Mouse (Mus musculus) erythroblast, adult 5-6 weeks (primary cell): ENCODE data around the gene 4930432M17Rik. TPM values are rescaled to one million over a fixed set of nuclear protein-coding genes. Genes with fewer than 3 reads are reported as not detected.

Experiments
- ATAC-seq: replicated peaks from 2 replicates; pipeline ENCODE4 v1.8.0; 2016; ENCODE audit warnings: moderate number of reproducible peaks, mild to moderate bottlenecking, moderate TSS enrichment, inconsistent platforms; ENCODE audit not compliant: poor library complexity, low FRiP score, severe bottlenecking
- total RNA-seq, 2 experiments: library from RNA; stranded (forward) in 1 of 2; stranded (reverse) in 1 of 2; fragments of 150-400 nt in 1 of 2; fragments of 200-764, 138-1000 nt in 1 of 2; gene quantifications; 2 replicates each; pipeline versions ENCODE4 v1.2.3 to v1.2.4; 2015 to 2017; ENCODE audit warnings: low replicate concordance in 2 of 2

Gene 4930432M17Rik
- total RNA-seq, 2 experiments from 2014 or later = not detected

DNA sequence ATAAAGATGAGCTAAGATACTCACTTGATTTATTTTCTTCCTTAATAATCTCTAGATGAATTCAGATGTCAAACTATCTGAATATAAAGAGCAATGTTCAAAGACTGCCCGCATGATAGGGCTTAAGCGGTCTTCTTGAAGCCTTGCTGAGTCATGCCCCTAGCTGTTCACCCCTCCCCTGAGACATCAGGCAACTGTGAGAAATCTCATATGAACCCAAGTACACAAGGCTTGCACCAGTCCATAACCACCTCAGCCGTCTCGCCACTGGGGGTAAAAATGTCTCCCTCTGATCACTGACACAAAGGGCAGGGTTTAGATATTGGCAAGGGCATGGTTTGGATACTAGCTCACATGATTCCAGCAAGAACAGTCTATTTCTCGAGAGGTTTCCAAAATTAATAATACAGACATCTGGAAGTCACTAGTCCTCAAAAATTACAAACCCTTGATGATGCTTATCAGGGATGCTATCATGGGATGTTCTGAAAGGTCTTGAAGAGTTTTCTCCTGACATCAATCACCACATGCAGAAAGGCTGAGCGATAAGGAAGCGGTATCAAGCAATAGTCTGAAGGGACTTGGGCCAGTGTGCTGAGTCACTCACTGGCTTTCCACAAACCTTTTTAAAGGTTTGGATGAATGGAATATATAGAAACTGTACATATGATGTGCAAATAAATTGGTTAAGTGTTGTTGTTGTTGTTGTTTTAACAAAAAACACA lies 32.8 kb downstream of the 4930432M17Rik start:
- no peak for ATAC-seq

DNA sequence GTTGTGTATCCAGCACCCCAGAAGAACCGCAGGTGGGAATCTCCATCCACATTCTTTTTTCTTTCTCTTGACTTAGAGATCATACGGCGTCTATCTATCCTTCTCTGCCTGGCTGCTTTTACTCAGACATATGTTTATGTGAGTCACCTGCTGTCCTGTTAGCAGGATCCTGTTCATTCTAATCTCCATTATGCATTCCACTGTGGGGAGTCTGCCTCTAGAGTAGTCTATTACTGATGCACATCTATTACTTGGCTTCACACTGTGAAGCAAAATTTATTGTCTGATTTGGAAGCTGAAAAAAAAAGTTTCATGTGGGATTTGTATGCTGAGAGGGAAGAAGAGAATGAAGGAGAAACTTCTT lies 33.3 kb downstream of the 4930432M17Rik start:
- ATAC-seq = no peak

DNA sequence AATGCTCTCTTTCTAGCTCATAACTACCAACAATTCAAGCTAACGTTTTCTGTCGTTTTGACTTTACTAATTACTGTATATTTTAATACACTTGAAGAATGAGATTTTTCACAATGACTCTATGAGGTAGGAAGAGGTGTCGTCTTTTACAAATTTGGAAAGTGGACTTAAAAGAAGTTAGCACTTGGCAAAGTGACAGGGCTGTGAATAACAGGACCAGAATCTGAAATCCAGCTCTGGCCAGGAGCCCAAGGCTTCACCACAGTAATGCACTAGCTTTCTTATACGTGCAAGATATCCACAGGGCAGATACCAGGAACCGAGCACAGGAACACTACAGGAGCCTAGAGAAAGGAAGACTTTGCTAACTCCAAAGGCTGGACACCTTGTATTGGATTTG lies 35.5 kb downstream of the 4930432M17Rik start:
- no peak for ATAC-seq

DNA sequence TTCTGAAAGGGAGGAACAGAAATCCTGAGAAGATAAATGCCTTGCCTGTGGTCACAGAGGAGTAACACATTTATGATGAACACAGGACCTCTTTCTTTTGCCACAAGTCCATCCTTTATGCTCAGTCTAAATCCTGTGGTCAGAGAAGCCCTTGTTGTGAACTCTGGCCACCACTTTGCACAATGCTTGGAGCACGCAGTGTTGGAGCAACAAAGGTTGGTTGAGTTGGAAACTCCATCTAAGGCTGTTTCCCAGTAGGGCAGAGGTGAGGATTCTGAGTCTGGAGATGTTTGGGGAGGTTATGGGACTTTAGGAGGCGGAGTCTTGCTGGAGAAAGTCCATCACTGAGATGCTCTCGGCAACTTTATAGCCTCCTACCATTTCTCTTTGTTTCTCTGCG lies 36.5 kb downstream of the 4930432M17Rik start:
- ATAC-seq = no peak

DNA sequence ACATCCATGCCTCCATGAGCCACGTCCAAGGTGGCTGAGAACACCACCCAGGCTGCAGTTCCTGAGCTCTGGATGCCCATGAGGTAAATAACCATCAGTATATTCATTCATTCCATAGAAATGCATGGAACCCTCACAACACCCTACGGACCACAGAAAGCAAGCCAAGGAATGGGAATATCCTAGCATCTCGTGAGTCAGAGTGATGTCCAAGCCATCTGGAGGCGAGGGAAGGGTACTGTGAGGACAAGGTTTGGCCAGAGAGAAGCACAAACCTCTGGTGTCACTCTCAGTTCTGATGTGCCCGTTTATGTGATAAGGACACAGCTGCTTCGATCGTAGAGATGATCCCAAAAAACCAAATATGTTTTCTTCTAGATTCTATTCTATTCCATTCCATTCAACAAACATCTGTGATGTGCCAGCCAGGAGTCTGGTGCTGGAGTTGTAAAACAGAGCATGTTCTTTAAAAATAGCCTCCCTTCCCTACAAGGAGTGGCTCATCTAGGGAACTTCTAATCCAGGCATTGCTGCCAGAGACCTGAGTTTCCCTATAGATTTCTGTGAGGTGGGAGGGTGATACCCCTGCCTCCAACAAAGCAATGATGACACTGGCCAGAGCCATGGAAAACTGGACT lies 40.5 kb downstream of the 4930432M17Rik start:
- no peak for ATAC-seq

DNA sequence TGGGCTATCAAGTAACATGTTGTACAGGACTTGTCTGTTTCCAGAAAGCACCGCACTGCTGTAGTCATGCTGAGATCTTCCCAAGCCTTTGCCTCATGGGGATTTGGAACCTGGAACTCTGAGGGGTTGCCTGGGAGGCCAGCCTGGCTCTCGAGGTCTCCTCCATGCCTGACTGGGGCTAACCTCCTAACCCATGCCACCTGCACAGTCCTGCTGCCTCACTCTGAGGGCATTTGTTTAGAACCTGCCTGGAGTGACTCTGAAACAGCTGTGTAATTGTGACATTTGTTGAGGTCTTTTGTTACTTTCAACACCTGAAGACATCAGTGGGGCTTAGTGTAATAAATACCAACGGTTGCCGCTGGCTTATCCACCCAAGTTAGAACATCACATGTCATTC lies 41.7 kb downstream of the 4930432M17Rik start:
- ATAC-seq = no peak

DNA sequence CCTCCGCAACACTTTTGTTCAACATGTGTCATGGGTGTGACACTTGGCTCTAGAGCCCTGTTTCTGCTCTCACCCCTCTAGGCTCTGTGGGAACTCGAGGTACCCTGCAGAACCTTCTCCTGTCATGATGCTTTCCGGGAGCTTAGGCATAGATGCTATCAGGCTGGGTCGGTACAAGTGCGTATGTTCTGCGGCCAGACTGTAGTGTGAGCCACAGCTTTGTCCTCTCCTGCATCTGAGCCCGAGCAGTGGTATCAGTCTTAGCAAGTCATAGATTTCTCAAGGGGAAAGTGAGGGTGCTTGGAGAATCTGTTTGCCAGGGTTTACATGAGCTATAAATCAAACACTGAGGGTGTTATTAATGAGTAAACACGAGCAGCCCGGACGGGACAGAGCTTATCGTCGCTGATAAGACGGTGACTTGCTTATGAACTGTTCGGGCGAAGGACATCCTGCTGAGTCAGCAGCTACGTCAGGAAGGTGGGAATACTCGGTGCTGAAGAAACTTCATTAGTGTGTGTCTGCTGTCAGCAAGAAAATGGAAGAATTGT lies 42.7 kb downstream of the 4930432M17Rik start:
- ATAC-seq = no peak

DNA sequence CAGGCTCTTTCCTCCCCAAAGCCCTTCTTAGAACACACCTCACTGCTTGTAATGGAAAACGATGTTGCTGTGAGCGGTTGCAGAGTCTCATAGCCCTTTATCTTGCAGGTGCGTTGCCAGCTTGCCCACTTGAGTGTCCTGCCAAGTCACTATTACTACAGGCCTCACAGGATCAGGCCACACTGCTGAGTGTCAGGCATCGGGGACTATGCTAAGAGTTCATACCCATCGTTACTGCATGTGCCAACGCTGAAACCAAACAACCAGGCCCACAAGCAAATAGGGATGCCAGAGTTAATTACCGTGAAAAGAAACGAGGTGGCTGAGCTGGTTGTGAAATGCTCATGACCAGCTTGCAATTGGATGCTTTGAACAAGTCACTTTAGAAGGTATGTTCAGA lies 43.3 kb downstream of the 4930432M17Rik start:
- no peak for ATAC-seq

DNA sequence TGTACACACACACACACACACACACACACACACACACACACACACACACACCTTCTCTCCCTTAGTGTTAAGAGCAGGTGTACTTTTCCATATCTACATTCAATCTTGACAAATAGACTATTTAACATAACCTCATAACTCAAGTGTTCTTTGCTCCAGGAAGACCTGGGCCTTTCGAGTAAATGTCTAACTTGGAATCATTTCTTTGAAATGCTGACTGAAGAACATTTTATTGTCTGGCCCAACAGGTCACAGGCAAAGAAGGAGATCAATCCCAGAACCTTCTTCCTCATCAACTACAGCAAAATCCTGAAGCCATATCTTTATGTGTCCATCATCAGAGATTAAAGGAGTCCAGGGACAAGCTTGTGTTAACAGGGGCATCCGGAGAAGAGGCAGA lies 43.9 kb downstream of the 4930432M17Rik start:
- ATAC-seq = no peak

DNA sequence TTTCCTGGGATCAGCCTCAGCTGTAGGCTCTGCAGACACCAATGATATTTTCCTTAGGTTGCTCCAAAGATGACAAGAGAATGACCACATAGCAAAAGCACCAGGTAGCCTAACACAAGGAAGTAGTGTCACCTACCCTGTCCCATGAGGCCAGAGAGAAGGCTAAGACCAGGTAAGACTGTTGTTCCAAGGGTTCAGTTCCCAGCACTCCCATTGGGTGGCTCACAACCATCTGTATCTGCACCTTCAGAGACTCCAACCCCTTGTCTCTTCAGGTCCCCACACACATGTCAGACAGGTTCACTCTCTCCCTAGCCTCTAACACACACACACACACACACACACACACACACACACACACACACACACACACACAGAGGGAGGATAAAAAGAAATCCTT lies 44.8 kb downstream of the 4930432M17Rik start:
- no peak for ATAC-seq

DNA sequence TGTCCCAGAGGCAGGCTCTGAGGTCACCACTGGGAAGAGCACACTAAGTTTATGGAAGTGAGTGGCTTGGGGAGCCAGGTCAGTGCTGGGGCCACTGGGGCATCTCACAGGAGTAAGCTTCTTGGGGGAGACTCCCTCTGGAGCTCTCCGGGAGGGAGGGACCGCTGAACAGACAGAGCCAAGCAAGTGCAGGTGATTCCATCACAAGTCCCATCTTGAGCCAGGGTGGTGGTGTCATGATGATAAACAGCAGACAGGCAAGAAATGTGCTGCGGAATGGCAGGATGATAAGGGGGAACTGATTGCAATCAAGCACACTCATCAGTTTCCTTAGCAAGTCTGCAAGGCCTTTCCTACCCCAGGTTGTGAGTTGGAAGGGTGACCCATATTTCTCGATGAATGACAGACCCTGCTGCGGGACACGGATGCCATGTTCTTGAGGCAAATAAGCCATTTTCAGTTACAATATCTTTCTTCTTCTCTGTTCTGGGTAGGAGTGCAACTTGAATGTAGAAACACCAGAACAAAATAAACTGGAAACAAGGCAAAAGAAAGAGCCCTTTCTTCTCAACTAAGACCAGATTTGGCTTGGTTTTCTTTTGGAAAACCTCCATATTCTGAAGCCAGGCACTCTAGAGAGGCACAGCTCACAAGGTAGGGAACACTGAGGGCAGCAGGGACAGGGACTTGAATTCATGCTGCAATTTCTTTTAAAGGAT lies 45.3 kb downstream of the 4930432M17Rik start:
- no peak for ATAC-seq

DNA sequence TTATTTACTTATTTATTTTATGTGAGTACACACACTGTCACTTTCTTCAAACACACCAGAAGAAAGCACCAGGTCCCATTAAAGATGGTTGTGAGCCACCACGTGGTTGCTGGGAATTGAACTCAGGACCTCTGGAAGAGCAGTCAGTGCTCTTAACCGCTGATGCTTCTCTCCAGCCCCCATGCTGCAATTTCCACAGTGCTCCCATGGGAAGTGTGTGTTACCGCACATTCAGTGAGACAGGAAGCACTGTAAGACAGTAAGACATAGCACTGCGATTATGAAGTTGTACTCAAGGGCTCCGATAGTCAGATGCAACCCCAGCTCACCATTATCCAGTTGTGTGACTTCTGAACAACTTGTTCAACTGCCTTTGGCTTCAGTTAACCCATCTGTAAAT lies 45.9 kb downstream of the 4930432M17Rik start:
- ATAC-seq = no peak

DNA sequence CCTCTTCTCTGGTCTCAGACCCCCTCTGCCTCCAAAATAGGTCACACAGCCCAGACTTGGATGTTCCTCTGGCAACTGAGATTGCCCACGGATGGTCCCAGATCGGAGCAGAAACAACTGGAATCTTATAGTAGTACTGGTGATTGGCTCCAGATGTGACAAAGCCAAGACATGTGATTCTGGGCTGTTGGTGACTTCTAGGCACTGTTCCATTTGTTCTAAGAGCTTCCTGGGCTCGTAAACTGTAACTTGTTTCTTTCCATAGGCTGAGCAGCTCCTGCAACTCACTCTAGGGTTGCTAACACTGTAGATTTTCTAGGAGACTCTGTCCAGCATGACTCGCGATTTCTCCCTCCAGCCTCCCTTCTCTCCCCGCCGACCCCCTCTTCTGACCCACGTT lies 48.1 kb downstream of the 4930432M17Rik start:
- ATAC-seq = no peak

DNA sequence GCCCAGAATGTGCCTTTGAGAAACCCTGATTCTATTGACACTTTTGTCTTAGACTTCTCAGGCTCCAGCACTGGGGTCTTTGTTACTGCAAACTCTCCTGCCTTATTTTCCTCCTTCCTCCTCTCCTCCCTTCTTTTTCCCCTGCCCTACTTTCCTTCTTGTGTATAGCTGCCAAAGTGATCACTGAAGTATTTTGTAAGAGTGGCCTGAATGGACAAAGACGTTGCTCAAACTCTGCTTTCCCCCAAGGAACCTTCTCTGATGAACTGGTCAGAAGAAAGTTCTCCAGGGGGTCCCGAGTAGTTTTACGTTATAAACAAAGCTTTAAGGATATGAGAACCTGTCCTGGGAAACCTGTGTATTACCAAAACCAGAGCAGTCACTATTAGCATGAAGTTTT lies 49.1 kb downstream of the 4930432M17Rik start:
- no peak for ATAC-seq

DNA sequence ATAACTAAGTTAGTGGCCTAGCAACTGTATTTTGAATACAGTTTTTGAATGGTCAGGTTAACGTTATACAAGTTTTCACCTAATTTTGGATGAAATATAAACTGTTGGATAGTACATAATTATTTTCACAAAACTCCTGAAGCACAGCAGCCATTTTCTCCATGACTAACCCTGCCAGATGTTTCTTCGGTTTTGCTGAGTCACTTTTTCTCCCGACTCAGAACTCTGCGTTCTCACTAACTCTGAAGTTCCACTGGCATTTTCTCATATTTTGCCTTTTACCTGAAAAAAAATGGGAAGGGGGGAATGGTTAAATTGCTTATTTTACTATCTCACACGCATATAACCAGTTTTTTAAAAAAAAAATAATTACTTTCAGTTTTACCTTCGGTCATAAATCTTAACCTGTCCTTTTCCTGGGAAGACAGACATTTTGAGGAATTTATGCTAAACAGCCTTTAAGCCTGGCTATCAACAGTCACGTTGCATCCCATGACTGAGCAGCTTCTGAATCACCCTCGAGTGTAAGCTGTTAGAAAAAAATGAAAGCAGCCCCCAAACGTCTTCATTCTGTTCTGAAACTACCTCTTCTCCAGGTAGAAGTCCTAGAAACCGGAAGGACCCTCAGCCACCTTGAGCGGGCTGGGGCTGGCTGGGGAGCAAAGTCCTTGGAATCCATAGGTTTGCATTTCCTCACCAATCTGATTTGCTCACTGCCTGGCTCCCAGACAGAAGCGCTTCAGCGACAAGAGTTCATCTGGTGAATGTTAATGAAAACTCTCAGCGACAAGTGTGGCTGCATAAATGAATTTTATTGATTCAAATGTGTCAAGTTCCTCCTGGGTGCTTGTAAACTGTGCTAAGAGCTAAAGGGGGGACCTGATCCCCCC lies 50.5 kb downstream of the 4930432M17Rik start:
- ATAC-seq = no peak

DNA sequence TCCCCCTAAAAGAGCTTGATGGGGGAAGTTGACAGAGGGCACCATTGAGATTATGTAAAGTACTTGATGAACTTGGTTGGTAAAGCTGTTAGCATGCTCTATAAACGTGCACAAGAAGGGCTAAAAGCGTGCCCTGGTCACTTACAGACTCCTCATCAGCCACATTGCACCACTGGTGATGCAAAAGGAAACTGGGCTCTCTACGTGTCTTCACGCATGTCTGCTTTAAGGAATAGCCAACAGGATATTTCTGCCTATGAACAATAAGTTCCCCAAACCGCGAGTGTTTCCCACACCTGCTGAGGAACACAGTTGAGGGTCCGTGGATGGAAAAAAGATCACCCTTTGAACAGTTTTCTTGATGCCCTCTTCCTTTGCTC lies 51.1 kb downstream of the 4930432M17Rik start:
- ATAC-seq = no peak

DNA sequence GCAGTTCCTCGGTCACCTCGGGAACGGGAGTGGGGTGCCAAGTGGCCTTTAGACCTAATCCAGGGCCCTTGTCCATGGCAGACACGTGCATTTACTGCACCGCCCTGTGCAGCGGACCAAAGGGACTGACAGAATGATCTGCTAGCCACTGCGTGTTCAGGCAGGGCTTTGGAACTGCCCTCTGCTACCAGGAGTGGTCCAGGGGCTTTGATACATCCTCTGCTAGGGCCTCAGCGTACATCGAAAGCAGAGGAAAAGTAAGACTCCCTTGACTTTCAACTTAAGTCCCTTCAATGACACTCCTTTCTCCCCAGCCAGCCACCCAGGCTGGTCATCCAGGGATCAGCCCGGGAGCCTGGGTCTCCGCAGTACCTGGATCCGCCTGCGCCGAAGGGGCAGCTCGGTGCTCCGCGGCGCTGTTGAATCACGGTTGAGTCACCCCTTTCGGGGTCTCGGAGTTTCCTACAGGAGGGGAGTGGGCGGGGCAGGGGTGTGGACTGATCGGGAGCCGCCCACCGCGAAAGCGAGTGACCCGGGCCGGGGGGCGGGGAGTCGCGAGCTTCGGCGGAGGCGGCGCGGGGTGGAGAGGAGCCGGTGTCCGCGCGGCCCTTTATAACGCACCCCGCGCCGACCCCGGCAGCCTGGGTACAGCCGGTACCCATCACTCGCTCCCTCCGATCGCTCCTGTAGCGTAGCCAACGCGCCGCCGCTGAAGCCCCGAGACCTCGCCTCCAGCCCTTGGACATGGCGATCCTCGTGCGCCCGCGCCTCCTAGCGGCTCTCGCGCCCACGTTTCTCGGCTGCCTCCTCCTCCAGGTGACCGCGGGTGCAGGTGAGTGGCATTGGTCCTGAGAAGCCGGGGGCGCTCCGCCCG lies 52.6 kb downstream of the 4930432M17Rik start, which contains the start of gene F3:
TSS of gene F3 (plus strand) at position 567 of the 874 bp plus-strand sequence.
- no peak for ATAC-seq

DNA sequence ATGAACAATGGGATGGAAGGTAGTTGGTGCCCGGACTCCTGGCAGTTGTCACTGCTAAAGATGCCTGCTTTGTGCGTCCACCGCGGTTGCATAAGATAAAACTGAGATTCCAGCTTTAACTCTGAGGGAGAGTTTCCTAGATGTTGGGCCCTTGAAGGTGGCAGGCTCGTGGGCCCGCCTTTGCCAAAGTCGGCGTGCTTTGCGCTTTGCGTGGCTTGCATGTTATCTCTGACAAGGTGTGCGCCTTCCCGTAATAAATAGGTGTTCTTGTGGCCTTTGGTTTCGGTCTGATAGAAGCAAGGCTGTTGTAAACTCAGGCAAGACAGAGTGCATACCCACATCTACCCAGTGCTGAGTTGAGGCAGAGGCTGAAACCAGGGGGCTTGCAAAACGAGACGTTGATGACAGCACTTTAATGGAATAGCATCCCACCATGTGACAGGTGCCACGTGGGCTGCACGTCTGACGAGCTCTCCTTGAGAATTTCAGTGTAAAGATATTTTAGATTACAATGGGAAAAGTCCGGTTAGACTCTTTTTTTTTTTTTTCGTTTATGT lies 53.5 kb downstream of the 4930432M17Rik start:
- no peak for ATAC-seq

DNA sequence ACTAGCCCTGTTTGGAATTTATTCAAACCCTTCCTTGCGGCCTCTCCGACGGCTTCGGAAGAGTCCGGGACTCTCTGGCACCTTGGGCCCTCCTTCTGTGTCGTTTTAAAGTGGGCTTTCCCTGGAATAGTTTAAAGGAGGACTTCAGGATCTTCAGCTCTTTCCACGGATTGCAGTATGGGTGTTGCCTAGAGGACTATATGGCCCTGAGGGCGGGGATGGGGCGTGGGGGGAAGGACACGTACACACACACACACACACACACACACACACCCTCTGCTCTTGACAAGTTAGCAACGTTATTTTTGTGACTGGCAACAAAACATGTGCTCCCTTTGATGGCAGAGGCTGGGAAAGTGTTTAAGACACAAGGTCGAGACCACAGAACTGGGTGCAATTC lies 54.0 kb downstream of the 4930432M17Rik start:
- no peak for ATAC-seq
